12 mouse cellular contexts compared by ENCODE assay signal in the genomic region with DNA sequence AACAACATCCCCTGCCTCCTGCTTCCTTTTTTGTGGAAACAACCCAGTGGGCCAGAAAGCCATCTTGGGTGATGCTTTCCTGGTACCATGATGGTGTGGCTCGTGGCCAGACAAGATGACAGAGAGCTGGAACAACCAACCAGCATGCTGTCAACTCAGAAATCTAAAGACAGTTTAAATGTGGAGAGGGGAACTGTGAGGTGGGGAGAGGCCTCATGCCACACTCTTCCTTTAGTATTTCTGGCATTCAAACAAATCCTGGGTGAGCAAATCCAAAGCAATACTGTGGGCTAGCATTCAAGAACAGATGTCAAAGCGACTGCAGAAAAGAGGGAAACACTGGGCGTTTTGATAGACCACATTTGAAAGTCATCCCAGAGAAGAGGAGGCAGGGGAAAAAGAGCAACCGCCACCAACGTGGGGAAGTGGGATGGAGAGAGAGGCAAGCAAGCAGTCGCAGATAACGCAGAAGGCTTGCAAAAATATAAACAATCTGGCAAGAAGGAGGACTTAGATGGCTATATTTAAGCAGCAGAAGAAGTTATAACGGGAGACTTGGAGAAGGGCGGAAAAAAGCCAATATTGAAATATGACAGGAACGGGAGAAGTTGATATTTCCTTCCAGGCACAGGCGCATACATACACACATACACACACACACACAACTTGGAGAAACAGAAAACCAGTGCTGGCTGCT.
DNase-seq lines count a peak whose midpoint lies in the region; ATAC-seq and TF ChIP-seq lines count a peak whose summit lies in the region.
"Had no signal": no experiment of that assay in that cellular context is flagged by ENCODE, and none has a peak within 500 bp of the region (broad histone marks: within the 10 kb centered on the region; RNA-seq: fewer than 3 reads in every experiment).

No protein-coding gene starts in this region.

- H3K27ac ChIP-seq in forebrain, embryonic 13.5 days = peak overlapping the region; percentile 32
- H3K27ac ChIP-seq in forebrain, embryonic 10.5 days = no peak overlapping the region
- no peak overlapping the region for H3K27ac ChIP-seq in lung, embryonic 14.5 days (ENCODE audit: low read depth)
- H3K27ac ChIP-seq in intestine, embryonic 15.5 days = no peak overlapping the region
- H3K27ac ChIP-seq: embryonic facial prominence, embryonic 15.5 days; heart, adult 2 months; stomach, embryonic 15.5 days had no signal

- no peak for DNase-seq in forebrain, embryonic 10.5 days (ENCODE audit: extremely low spot score, low spot score)
- peak; percentile 23 for DNase-seq in lung, embryonic 14.5 days
- DNase-seq in lung, adult 2 months = no peak
- DNase-seq in left cerebral cortex, adult 11 months (ENCODE audit: low spot score) = peak; percentile 41
- DNase-seq in telencephalon, adult 2 months (ENCODE audit: low read depth, low spot score) = peak; percentile 91
- DNase-seq in lung, postnatal 14 days = no peak
- DNase-seq: heart, adult 2 months; lung, postnatal 10 days had no signal

- no peaks in the 10 kb centered on the region for H3K9me3 ChIP-seq in forebrain, embryonic 13.5 days (replicated peaks)
- H3K9me3 ChIP-seq in forebrain, embryonic 10.5 days = no peaks in the 10 kb centered on the region
- H3K9me3 ChIP-seq in lung, embryonic 14.5 days (ENCODE audit: low read depth, low read length) = no peaks in the 10 kb centered on the region
- H3K9me3 ChIP-seq in intestine, embryonic 15.5 days = no peaks in the 10 kb centered on the region
- H3K9me3 ChIP-seq: embryonic facial prominence, embryonic 15.5 days; stomach, embryonic 15.5 days had no signal

- H3K36me3 ChIP-seq in forebrain, embryonic 13.5 days (ENCODE audit: poor library complexity, severe bottlenecking) = peaks cover 24% of the 10 kb centered on the region
- H3K36me3 ChIP-seq in forebrain, embryonic 10.5 days (replicated peaks) = peaks cover 39% of the 10 kb centered on the region
- peaks cover 21% of the 10 kb centered on the region; the same call in 1 of the 2 replicates for H3K36me3 ChIP-seq in lung, embryonic 14.5 days (ENCODE audit: insufficient read depth)
- H3K36me3 ChIP-seq in intestine, embryonic 15.5 days = peaks cover 5% of the 10 kb centered on the region; the same call in 1 of the 2 replicates

- 70% methylated on average over 11 of the region's 11 CpGs for WGBS in forebrain, embryonic 13.5 days
- 91% methylated on average over 11 of the region's 11 CpGs for WGBS in forebrain, embryonic 10.5 days
- 28% methylated on average over 11 of the region's 11 CpGs for WGBS in lung, embryonic 14.5 days
- 43% methylated on average over 11 of the region's 11 CpGs for WGBS in lung, adult 2 months
- 40% methylated on average over 11 of the region's 11 CpGs for WGBS in intestine, embryonic 15.5 days

- H3K4me2 ChIP-seq in forebrain, embryonic 13.5 days = no peak overlapping the region
- H3K4me2 ChIP-seq in lung, embryonic 14.5 days = no peak overlapping the region
- no peak overlapping the region; the same call in 1 of the 2 replicates for H3K4me2 ChIP-seq in intestine, embryonic 15.5 days (replicated peaks)
- H3K4me2 ChIP-seq: embryonic facial prominence, embryonic 15.5 days; stomach, embryonic 15.5 days had no signal

- 0 out of 2 replicates have a peak, but pooled peaks cover 11% of the 10 kb centered on the region for H3K4me1 ChIP-seq in forebrain, embryonic 13.5 days
- peaks cover 21% of the 10 kb centered on the region for H3K4me1 ChIP-seq in forebrain, embryonic 10.5 days
- no peaks in the 10 kb centered on the region for H3K4me1 ChIP-seq in lung, embryonic 14.5 days (ENCODE audit: insufficient read depth)
- H3K4me1 ChIP-seq in lung, adult 2 months (ENCODE audit: control insufficient read depth, insufficient read depth, low read length) = no peaks in the 10 kb centered on the region
- peaks cover 14% of the 10 kb centered on the region for H3K4me1 ChIP-seq in intestine, embryonic 15.5 days (replicated peaks)

- ATAC-seq in forebrain, embryonic 13.5 days = peak; percentile 71; the same call in 1 of the 2 replicates
- no peak for ATAC-seq in lung, embryonic 14.5 days (ENCODE audit: insufficient read depth)
- no peak for ATAC-seq in intestine, embryonic 15.5 days

- no peak overlapping the region for H3K9ac ChIP-seq in forebrain, embryonic 13.5 days
- no peak overlapping the region for H3K9ac ChIP-seq in lung, embryonic 14.5 days
- H3K9ac ChIP-seq in intestine, embryonic 15.5 days = no peak overlapping the region; the same call in 1 of the 2 replicates
- H3K9ac ChIP-seq: embryonic facial prominence, embryonic 15.5 days; stomach, embryonic 15.5 days had no signal

- TF ChIP-seq CTCF in lung, embryonic 14.5 days (IDR thresholded peaks at IDR 0.05; ENCODE audit: low read depth) = no peak
- TF ChIP-seq CTCF in lung, adult 2 months (IDR thresholded peaks at IDR 0.05; ENCODE audit: insufficient read depth, low read length) = no peak

- no peak overlapping the region for H3K4me3 ChIP-seq in forebrain, embryonic 13.5 days
- H3K4me3 ChIP-seq in forebrain, embryonic 10.5 days = no peak overlapping the region
- no peak overlapping the region for H3K4me3 ChIP-seq in lung, embryonic 14.5 days (ENCODE audit: low read depth, low read length)
- H3K4me3 ChIP-seq in lung, adult 2 months (replicated peaks; ENCODE audit: extremely low read depth, low read depth, low read length) = no peak overlapping the region
- no peak overlapping the region for H3K4me3 ChIP-seq in intestine, embryonic 15.5 days (replicated peaks)
- H3K4me3 ChIP-seq: embryonic facial prominence, embryonic 15.5 days; heart, adult 2 months; stomach, embryonic 15.5 days had no signal

- no peaks in the 10 kb centered on the region for H3K27me3 ChIP-seq in forebrain, embryonic 13.5 days
- no peaks in the 10 kb centered on the region for H3K27me3 ChIP-seq in forebrain, embryonic 10.5 days (ENCODE audit: poor library complexity, severe bottlenecking)
- H3K27me3 ChIP-seq in lung, embryonic 14.5 days (ENCODE audit: insufficient read depth, low read length) = no peaks in the 10 kb centered on the region
- H3K27me3 ChIP-seq in intestine, embryonic 15.5 days (replicated peaks) = no peaks in the 10 kb centered on the region
- H3K27me3 ChIP-seq: stomach, embryonic 15.5 days had no signal

- TF ChIP-seq POLR2A in lung, adult 2 months (IDR thresholded peaks at IDR 0.05; ENCODE audit: borderline replicate concordance, extremely low read depth, low read depth, low read length) = no peak

Comparison
In these comparisons a context has a peak if more than half of its experiments do, and no peak if none do; other contexts are left out.
1. DNase-seq: peak in lung, embryonic 14.5 days (single experiment), left cerebral cortex, adult 11 months (single experiment) and telencephalon, adult 2 months (single experiment); none in forebrain, embryonic 10.5 days (single experiment), lung, adult 2 months (single experiment) and lung, postnatal 14 days (single experiment).